Mouse (Mus musculus): ENCODE data around the gene Zfp617.
"Not testable (repeated sequence)": the region's sequence is repeated elsewhere in the genome, so short reads cannot be mapped to it uniquely, and the experiment has no call there.

Zfp617 gene

DNA sequence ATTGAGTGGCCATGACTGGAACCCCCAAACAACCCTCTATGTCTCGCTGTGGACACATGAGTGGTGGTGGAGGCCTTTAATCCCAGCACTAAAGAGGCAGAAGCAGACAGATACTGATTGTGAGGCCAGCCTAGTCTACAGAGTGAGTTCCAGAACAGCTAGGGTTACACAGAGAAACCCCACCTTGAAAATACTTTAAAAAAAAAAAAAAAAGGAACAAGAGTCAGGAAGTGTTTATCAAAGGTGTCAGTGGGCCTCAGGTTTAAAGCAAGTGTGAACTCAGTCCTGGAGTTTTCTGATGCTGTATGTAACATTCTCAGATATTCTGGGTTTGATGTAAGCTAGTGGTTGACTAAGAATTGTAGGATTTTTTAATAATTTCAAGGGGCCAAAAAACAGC, 44.1 kb downstream of the Zfp617 start:
- no peak for DNase-seq (ENCODE audit: low read depth)

DNA sequence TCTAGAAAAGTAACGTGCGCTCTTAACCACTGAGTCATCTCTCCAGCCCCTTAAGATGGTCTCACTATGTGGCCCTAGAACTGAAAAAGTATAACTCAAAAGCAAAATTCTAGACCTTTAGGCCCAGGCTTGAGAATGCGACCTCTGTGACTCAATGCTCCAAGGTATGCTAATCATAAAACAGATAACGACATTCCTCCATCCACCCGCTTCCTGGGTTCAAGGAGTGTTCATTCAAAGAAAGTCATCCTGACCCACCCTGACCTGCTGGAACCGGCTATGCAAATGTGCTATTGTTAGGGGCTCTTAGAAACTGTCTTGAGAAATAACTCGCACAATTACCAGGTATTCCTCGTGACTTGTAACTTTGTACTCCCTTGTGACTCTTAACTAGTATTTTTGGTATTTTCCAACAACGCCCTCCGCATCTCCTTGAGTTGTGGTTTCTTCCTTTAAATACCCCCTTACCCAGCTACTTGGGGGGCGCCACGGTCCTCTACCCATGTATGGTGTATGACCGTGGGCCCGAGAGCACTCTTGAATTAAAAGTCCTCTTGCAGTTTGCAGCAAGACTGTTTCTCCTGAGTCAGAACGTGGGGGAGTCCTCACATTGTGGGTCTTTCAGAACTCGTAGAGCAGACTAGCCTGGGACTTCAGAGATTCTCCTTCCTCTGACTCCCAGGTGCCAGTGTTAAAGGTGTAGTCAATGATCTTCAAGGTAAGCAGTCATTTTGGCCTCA, 44.7 kb downstream of the Zfp617 start:
- DNase-seq (ENCODE audit: low read depth), result not testable (repeated sequence)

DNA sequence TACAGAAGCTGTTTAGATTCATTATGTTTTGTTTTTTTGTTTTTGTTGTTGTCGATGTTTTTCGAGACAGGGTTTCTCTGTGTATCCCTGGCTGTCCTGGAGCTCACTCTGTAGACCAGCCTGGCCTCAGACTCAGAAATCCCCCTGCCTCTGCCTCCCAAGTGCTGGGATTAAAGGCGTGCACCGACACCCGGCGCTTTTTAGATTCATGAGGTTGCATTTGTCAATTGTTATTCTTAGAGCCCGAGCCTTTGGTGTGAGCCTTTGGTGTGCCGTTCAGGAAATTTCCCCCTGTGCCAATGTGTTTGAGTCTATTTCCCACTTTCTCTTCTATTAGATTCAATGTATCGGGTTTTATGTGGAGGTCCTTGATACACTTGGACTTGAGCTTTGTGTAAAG, 46.2 kb downstream of the Zfp617 start:
- DNase-seq (ENCODE audit: low read depth), result no peak

DNA sequence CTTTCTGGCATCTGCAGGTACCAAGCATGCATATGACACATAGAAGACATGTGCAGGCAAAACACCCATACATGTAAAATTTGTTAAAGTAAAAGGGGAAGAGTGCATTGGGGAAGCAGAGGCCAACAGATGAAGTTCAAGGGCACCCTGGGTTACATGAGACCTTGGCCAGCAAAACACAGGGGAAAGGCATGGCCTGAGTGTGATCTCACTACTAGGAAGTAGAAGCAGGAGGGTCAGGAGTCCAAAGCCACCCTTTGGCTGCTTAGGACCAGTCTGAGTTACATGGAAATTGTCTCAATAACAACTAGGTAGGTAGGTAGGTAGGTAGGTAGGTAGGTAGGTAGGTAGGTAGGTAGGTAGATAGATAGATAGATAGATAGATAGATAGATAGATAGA, 52.0 kb downstream of the Zfp617 start:
- DNase-seq (ENCODE audit: low read depth), result no peak

DNA sequence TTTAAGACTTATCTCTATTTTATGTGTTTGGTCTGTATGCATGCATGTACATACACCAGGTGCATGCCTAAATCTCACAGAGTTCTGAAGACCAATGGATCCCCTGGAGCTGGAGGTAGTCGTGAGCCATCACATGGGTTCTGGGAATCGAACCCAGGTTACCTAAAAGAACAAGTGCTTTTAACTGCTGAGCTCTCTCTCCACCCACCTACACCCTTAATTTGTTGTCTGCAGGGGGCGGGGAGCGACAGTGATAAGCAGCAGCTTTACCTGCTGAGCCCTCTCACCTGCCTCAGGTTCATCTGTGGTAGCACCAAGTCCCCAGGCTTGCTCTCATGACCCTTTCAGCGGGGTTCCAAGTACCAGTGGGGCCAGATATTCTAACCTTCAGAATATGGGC, 53.4 kb downstream of the Zfp617 start:
- no peak for DNase-seq (ENCODE audit: low read depth)

DNA sequence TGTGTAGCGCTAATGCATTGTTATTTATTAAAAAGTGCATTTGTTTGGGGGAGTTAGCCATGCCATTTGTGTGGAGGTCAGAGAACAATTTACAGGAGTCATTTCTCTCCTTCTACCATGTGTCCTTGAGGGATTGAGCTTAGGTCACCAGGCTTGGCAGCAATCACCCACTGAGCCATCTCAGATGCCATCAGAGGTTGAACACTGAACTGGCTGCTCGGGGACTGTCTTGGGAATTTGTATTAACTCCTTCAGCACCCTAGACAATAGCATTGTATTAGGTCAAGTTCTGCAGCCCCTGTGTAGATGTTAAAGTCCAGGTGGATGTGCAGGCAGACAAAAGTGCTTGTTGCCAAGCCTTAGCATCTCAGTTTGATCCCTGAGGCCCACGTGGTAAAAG, 55.6 kb downstream of the Zfp617 start:
- DNase-seq (ENCODE audit: low read depth), result no peak

DNA sequence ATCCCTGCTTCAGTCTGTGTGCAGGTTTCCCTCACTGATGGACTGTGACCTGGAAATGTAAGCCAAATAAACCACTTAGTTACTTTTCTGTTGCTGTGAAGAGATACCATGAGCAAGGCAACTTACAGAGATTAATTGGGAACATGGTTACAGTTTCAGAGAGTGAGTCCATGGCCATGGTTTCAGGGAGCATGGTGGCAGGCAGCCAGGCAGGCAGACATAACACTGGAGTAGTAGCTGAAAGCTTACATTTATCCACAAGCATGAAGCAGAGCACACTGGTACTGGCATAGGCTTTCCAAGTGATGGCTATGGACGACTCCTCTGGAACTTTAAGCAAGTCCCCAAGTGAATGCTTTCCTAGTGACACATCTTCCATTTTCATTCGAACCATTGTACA, 56.7 kb downstream of the Zfp617 start:
- no peak for DNase-seq (ENCODE audit: low read depth)

DNA sequence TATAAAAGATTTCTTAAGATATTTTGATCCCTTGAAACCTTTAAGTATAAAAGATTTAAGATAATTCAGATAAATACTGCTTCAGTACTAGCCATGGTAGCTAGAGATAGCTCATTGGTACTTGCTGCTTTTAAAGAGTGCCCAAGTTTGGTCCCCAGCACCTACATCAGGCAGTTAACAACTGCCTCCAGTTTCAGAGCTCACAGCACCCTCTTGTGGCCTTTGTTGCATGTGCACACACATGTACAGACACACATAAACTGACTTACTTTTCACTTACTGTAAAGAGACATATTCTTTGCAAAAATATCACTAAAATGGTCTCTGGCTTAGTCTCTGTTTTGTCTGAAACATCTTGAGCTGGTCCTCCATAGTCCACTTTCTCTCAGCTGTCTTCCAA, 58.0 kb downstream of the Zfp617 start:
- DNase-seq (ENCODE audit: low read depth), result no peak

DNA sequence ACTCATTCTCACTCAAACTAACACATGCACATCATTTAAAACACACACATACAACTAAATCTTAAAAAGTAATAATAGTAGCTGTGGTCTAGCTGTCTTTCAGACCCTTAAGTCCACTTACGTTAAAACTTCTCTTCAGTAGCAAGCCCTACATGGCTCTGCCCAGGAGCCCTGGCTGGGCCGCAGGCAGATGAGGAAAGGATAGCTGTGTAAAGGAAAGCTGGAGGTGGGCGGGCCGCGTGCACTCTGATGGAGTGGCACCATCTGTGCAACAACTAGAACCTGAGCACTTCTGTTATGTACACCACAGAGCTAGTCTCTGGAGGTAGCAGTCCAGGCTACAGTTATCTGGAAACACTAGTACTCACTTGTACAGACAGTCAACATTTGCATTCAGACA, 58.8 kb downstream of the Zfp617 start:
- no peak for DNase-seq (ENCODE audit: low read depth)

DNA sequence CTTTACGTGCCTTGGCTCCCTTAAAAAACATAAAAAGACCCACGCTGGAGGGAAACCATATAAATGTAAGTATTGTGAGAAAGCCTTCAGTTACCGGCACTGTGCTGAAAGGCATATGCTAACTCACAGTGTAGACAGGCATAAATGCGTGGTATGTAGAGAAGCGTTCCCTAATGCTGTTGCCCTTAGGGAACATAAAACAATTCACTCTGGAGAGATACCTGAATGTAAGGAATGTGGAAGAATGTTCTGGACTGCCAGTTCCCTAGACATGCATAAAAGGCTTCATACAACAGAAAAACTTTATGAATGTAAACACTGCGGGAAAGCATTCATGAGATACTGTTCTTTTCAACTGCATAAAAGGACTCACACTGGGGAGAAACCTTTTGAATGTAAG, 59.7 kb downstream of the Zfp617 start:
- DNase-seq (ENCODE audit: low read depth), result no peak

DNA sequence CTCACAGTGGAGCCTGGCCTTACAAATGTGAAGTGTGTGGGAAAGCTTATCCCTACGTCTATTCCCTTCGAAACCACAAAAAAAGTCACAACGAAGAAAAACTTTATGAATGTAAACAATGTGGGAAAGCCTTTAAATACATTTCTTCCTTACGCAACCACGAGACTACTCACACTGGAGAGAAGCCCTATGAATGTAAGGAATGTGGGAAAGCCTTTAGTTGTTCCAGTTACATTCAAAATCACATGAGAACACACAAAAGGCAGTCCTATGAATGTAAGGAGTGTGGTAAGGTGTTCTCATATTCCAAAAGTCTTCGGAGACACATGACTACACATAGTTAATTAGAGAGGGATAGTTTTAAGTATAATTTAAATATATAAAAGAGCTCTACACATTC, 60.2 kb downstream of the Zfp617 start:
- DNase-seq (ENCODE audit: low read depth), result no peak

DNA sequence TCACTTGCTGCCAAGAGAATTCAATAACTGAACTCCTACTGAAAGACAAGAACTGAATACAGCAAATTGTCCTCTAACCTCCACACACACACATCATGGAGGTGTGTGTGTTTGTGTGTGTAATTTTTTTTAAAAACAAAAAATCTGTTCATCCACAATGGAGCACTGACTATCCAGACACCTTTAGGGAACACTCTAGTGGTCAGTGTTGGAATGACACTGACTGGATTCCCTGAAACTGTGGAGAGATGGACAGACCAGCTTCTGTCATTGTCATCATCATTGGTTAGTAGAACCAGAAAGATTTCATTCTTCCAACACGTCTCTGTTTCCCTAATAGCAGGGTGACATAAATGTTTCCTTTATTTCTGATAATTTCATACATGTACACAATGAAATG, 63.5 kb downstream of the Zfp617 start:
- no peak for DNase-seq (ENCODE audit: low read depth)

DNA sequence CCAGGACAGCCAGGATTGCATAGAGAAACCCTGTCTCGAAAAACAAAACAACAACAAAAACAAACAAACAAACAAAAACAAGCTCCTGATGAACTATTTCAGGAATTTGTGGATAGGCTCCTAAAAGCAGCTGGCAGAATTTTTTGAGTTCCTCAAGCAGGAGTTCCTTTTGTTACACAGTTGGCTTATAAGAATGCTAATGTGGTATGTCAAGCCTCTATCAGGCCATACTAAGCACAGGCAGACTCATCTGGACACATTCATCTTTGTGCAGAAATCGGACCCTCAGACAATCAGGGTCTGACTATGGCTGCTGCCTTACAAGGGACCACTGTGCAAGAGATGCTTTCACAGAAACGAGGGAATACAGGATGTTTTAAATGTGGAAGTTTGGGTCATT, 65.8 kb downstream of the Zfp617 start:
- DNase-seq (ENCODE audit: low read depth), result no peak

DNA sequence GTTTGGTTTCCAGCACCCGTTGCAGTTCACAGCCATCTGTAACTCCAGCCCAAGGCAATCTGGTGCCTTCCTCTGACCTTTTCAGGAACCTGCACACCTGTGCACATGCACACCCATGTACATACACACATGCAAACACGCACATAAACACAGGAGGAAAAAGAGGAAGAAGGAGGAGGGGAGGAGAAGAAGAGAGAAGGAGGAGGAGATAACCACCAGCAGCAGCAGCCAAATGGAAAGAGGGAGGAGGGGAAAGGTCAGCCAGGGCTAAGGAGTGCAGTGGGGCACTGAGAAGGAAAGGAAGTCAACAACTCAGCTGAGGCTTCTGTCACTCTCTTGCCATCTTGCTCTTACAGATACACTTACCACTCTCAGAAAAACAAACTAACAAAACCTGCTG, 72.6 kb downstream of the Zfp617 start:
- no peak for DNase-seq (ENCODE audit: low read depth)

DNA sequence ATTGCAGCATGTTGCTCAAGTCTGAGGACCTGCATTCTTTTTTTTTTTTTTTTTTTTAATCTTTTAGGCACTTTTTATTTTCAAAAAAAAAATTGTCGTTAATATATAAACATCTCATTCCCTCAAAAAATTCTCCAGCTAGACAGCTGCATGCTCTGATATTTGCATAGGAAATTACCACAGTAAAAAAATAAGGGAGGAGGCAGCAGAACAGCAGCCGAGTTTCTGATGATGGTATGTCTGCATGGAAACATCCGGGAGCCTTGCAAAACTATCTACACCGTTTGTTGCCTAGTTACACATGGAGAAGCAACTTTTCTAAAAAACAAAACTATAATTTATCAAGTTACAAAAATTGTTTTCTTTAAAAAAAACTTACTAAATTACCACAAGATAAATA, 73.0 kb downstream of the Zfp617 start:
- no peak for DNase-seq (ENCODE audit: low read depth)

All from c-Kit-positive CD71-positive TER-119-negative erythroid progenitor cells, embryonic 14.5 days (primary cell).